Mouse (Mus musculus): ENCODE measurements around the gene Gm49405. TPM values are rescaled to one million over a fixed set of nuclear protein-coding genes. Genes with fewer than 3 reads are reported as not detected.
"Not testable (repeated sequence)": the region's sequence is repeated elsewhere in the genome, so short reads cannot be mapped to it uniquely, and the experiment has no call there.

The Gm49405 gene
- polyA plus RNA-seq (2012; rRNA removed) = 1.2 and 1.7 TPM in 2 replicates

- TF ChIP-seq POLR2A (IDR thresholded peaks at IDR 0.05; ENCODE audit: low read depth, low read length) (peak; percentile 84), CTCF (conservative IDR thresholded peaks at IDR 0.05; ENCODE audit: insufficient read depth, insufficient read length, low read depth, low read length) (peak; percentile 82)
- no peaks in the 10 kb centered on the region for H3K36me3 ChIP-seq (ENCODE audit: control insufficient read depth, insufficient read depth, low read length)
- WGBS = under 1% methylated on average over 64 of the region's 64 CpGs
Observed at GRCm38 (mm10) chr19:4000119-4000900, at the start of gene Gm49405, which contains the start of gene Nudt8. TSS of gene Gm49405 (plus strand) at chr19:4000626. TSS of gene Nudt8 (plus strand) at chr19:4000580.

DNA sequence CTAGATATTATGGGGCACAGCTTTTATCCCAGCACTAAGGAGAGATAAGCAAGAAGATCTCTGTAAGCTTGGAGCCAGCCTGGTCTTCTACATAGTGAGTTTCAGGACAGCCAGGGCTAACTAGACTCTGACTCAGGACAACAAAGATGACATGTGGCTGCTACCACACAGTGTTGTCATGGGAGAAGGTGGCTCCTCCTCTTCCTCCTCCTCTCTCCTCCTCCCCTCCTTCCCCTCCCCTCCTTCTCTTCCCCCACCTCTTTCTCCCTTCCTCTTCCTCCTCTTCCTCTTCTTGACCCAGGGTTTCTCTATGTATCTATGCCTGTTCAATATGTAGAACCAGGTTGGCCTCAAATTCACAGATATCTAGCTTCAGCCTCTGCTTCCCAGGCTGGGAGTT is 49.0 kb upstream of the Gm49405 start:
- no peaks in the 10 kb centered on the region for H3K36me3 ChIP-seq (ENCODE audit: control insufficient read depth, insufficient read depth, low read length)
- DNase-seq = no peak
- H3K27ac ChIP-seq (ENCODE audit: insufficient read depth, low read depth, low read length) = no peak overlapping the region
- peaks cover 19% of the 10 kb centered on the region for H3K4me1 ChIP-seq (ENCODE audit: control insufficient read depth, insufficient read depth, low read length)
- H3K27me3 ChIP-seq (replicated peaks; ENCODE audit: control insufficient read depth, insufficient read depth, low read length) = no peaks in the 10 kb centered on the region
- no peak overlapping the region for H3K4me3 ChIP-seq (ENCODE audit: insufficient read depth, low read depth, low read length)
- TF ChIP-seq POLR2A (IDR thresholded peaks at IDR 0.05; ENCODE audit: low read depth, low read length) (no peak), CTCF (conservative IDR thresholded peaks at IDR 0.05; ENCODE audit: insufficient read depth, insufficient read length, low read depth, low read length) (no peak)

More at GRCm38 (mm10) chr19:4000119-4000900, at the start of gene Gm49405, which contains the start of gene Nudt8:
- Histone ChIP-seq H3K27ac (ENCODE audit: insufficient read depth, low read depth, low read length) (peak within 1 kb of the TSS; percentile 90), H3K4me3 (ENCODE audit: insufficient read depth, low read depth, low read length) (peak within 1 kb of the TSS; percentile 87), H3K4me1 (ENCODE audit: control insufficient read depth, insufficient read depth, low read length) (peaks cover 31% of the 10 kb centered on the region), H3K27me3 (replicated peaks; ENCODE audit: control insufficient read depth, insufficient read depth, low read length) (no peaks in the 10 kb centered on the region)
- peak; percentile 99 for DNase-seq

DNA sequence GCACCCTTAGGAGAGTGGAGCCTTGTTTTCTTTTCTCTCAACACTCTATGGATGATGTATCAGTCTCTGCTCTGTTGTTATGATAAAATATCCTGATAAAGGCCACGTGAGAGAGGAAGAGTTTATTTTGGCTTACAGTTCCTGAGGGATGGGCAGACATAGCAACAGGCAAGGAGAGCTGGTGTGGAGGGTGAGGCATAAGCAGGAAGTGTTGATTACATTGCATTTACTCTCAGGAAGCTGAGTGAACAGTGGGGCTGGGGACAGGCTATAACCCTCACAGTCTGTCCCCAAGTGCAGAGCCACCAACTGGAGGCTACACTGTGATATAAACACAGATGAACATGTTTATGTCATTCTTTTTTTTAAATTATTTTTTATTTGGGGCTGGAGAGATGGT is 48.3 kb upstream of the Gm49405 start:
- H3K4me3 ChIP-seq (ENCODE audit: insufficient read depth, low read depth, low read length) = no peak overlapping the region
- 50% methylated on average over 1 of the region's 1 CpGs for WGBS
- H3K27me3 ChIP-seq (replicated peaks; ENCODE audit: control insufficient read depth, insufficient read depth, low read length) = no peaks in the 10 kb centered on the region
- no peak for DNase-seq
- peaks cover 21% of the 10 kb centered on the region for H3K4me1 ChIP-seq (ENCODE audit: control insufficient read depth, insufficient read depth, low read length)
- no peak overlapping the region for H3K27ac ChIP-seq (ENCODE audit: insufficient read depth, low read depth, low read length)
- TF ChIP-seq CTCF (conservative IDR thresholded peaks at IDR 0.05; ENCODE audit: insufficient read depth, insufficient read length, low read depth, low read length) (no peak), POLR2A (IDR thresholded peaks at IDR 0.05; ENCODE audit: low read depth, low read length) (no peak)
- no peaks in the 10 kb centered on the region for H3K36me3 ChIP-seq (ENCODE audit: control insufficient read depth, insufficient read depth, low read length)

DNA sequence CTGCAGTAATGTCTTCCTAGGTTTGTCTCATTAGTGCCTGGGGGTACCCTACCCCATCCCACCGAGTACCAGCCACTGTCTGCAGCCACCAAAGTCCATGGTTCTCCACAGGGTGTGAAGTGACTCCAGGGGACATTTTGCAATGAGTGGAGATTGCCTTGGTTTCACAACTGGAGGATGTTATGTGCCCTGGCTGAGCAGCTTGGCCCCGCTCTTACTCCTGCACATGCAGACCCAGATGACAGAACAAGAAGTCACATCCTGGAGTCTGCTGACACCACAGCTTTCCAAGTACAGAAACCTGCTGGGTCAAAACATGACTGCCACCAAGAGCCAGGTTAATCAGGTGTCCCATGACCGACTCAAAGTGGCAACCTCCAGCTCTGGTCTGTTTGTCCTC is 45.4 kb upstream of the Gm49405 start:
- Histone ChIP-seq H3K36me3 (ENCODE audit: control insufficient read depth, insufficient read depth, low read length) (no peaks in the 10 kb centered on the region), H3K4me1 (ENCODE audit: control insufficient read depth, insufficient read depth, low read length) (peaks cover 12% of the 10 kb centered on the region), H3K4me3 (ENCODE audit: insufficient read depth, low read depth, low read length) (no peak overlapping the region), H3K27ac (ENCODE audit: insufficient read depth, low read depth, low read length) (no peak overlapping the region), H3K27me3 (replicated peaks; ENCODE audit: control insufficient read depth, insufficient read depth, low read length) (no peaks in the 10 kb centered on the region)
- TF ChIP-seq POLR2A (IDR thresholded peaks at IDR 0.05; ENCODE audit: low read depth, low read length) (no peak), CTCF (conservative IDR thresholded peaks at IDR 0.05; ENCODE audit: insufficient read depth, insufficient read length, low read depth, low read length) (no peak)
- peak; percentile 45 for DNase-seq
- WGBS = 58% methylated on average over 3 of the region's 3 CpGs

DNA sequence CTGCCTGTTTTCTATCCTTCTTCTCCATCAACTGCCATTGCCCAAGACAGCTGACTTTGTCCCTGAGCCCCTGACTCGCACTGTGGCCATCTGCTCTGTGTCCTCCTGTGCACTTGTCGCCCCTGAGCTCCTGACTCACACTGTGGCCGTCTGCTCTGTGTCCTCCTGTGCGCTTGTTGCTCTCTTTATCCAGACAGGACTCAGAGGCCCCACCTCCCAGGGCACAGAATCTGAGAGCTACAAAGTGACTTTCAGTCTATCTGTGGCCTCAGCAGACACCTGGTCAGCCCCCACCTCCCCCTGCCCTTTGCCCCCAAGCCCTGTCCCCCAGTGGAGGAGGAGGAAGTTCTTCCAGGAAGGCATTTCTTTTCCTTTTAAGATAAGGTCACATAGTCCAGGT is 44.6 kb upstream of the Gm49405 start:
- 57% methylated on average over 4 of the region's 4 CpGs for WGBS
- peak; percentile 47 for DNase-seq
- no peak for TF ChIP-seq CTCF (conservative IDR thresholded peaks at IDR 0.05; ENCODE audit: insufficient read depth, insufficient read length, low read depth, low read length)
- TF ChIP-seq POLR2A (IDR thresholded peaks at IDR 0.05; ENCODE audit: low read depth, low read length) = no peak

DNA sequence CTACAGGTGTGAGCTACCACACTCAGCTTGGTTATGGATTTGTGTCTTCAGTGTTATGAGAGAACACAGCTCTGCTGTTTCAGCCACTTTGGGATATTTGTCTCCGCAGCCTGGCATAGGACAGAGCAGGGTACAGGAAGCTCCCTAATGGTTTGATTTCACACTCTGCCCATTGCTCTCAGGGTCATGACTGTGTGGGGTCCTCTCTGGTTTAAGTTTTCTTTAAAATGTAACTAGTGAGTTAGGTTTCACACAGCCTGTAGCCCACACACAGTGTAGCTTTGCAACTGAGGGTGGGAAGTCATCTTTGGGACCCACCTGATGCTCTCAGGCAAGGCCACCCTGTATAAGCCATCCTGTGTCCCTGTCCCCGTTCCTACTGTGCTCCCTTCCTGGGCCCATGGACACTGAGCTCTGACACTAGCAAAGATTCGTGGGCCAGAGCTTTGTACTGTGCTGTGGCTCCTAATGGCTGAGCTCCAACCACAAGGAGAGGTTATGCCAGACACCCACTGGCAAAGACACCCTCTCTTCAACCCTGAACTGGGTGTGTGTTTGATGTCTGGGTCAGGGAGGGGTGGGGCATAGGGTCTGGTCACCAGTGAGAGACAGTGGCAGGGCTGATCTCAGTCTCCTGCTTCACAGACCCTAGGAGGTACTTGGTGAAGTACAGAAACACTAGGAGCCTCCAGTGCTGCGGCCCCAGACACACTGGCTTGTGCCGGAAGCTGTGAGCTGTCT is 43.0 kb upstream of the Gm49405 start:
- WGBS = 54% methylated on average over 5 of the region's 5 CpGs

More for the DNA sequence above, 44.6 kb upstream of the Gm49405 start:
- Histone ChIP-seq H3K4me1 (ENCODE audit: control insufficient read depth, insufficient read depth, low read length) (peaks cover 10% of the 10 kb centered on the region), H3K27me3 (replicated peaks; ENCODE audit: control insufficient read depth, insufficient read depth, low read length) (no peaks in the 10 kb centered on the region), H3K27ac (ENCODE audit: insufficient read depth, low read depth, low read length) (peak overlapping the region; percentile 39), H3K4me3 (ENCODE audit: insufficient read depth, low read depth, low read length) (no peak overlapping the region), H3K36me3 (ENCODE audit: control insufficient read depth, insufficient read depth, low read length) (no peaks in the 10 kb centered on the region)

DNA sequence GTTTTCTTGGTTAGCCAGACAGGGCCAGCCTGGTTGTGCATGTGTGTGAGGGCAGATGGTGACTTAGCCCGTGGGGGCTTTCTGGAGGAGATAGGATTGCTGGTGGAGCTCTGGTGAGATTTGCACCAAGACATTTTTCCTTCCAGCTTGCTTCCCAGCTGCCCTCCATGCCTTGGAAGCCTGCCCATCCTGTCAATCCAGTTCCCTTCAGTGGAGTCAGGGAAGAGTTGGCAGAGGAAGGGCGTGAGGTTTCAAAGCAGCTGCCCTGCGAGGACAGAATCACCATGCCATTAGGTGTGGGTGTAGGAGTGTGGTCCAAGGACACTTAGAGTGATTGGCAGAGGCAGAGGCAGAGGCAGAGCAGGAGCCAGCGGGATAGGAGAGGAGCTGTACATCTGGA is 42.0 kb upstream of the Gm49405 start, which contains the start of gene Aldh3b3:
Aldh3b3 (plus strand) TSS at position 176 of the 400 bp plus-strand sequence.
- no peak within 1 kb of the TSS for H3K4me3 ChIP-seq (ENCODE audit: insufficient read depth, low read depth, low read length)
- WGBS = 46% methylated on average over 4 of the region's 4 CpGs
- H3K36me3 ChIP-seq (ENCODE audit: control insufficient read depth, insufficient read depth, low read length) = no peaks in the 10 kb centered on the region
- no peaks in the 10 kb centered on the region for H3K27me3 ChIP-seq (replicated peaks; ENCODE audit: control insufficient read depth, insufficient read depth, low read length)
- peaks cover 10% of the 10 kb centered on the region for H3K4me1 ChIP-seq (ENCODE audit: control insufficient read depth, insufficient read depth, low read length)
- DNase-seq = peak; percentile 68
- TF ChIP-seq POLR2A (IDR thresholded peaks at IDR 0.05; ENCODE audit: low read depth, low read length) = no peak
- TF ChIP-seq CTCF (conservative IDR thresholded peaks at IDR 0.05; ENCODE audit: insufficient read depth, insufficient read length, low read depth, low read length) = no peak
- peak within 1 kb of the TSS; percentile 51; the same call in 1 of the 2 replicates for H3K27ac ChIP-seq (ENCODE audit: insufficient read depth, low read depth, low read length)

More for the DNA sequence above, 43.0 kb upstream of the Gm49405 start:
- H3K4me1 ChIP-seq (ENCODE audit: control insufficient read depth, insufficient read depth, low read length); H3K4me3 ChIP-seq (ENCODE audit: insufficient read depth, low read depth, low read length); H3K27me3 ChIP-seq (replicated peaks; ENCODE audit: control insufficient read depth, insufficient read depth, low read length); H3K36me3 ChIP-seq (ENCODE audit: control insufficient read depth, insufficient read depth, low read length): not testable (repeated sequence)
- peak; percentile 78 for DNase-seq
- peak overlapping the region; percentile 51; the same call in 1 of the 2 replicates for H3K27ac ChIP-seq (ENCODE audit: insufficient read depth, low read depth, low read length)

All from kidney, adult 2 months (tissue).